Mouse (Mus musculus) liver, embryonic 13.5 days (tissue): ENCODE measurements around the gene Map2. TPM values are rescaled to one million over a fixed set of nuclear protein-coding genes. Genes with fewer than 3 reads are reported as not detected.

Source experiments
- ATAC-seq: fragments of 200-750 bp; cut with Nextera tagmentation; 2 replicates; pipeline ENCODE4 v1.8.0; 2017; ENCODE audit warnings: low read depth, mild to moderate bottlenecking, moderate number of reproducible peaks, moderate library complexity
- DNase-seq: peaks from one replicate; pipeline ENCODE4 v3.0.0; 2022
- H3K27ac ChIP-seq: fragments of 300-500 bp; sonication (generic); 2 replicates; pipeline ENCODE4 v1.5.1; 2015; ENCODE audit warnings: moderate library complexity, mild to moderate bottlenecking, inconsistent platforms
- H3K27me3 ChIP-seq: fragments of 300-500 bp; sonication (generic); 2 replicates; pipeline ENCODE4 v1.6.1; 2015; ENCODE audit warnings: mild to moderate bottlenecking, inconsistent platforms
- H3K36me3 ChIP-seq: fragments of 300-500 bp; sonication (generic); 2 replicates; pipeline ENCODE4 v1.6.1; 2015; ENCODE audit warnings: mild to moderate bottlenecking, inconsistent platforms
- H3K4me1 ChIP-seq: fragments of 300-500 bp; sonication (generic); replicated peaks from 2 replicates; pipeline ENCODE4 v1.6.1; 2015; ENCODE audit warnings: inconsistent platforms
- H3K4me2 ChIP-seq: fragments of 300-500 bp; sonication (generic); 2 replicates; pipeline ENCODE4 v1.6.1; 2015; ENCODE audit warnings: inconsistent platforms, mild to moderate bottlenecking, moderate library complexity
- H3K4me3 ChIP-seq: fragments of 300-500 bp; sonication (generic); replicated peaks from 2 replicates; pipeline ENCODE4 v1.5.1; 2015; ENCODE audit warnings: mild to moderate bottlenecking, inconsistent platforms
- H3K9ac ChIP-seq: fragments of 300-500 bp; sonication (generic); 2 replicates; pipeline ENCODE4 v1.6.1; 2015; ENCODE audit warnings: mild to moderate bottlenecking, inconsistent platforms
- H3K9me3 ChIP-seq: fragments of 300-500 bp; sonication (generic); replicated peaks from 2 replicates; pipeline ENCODE4 v1.6.1; 2016; ENCODE audit warnings: inconsistent platforms
- WGBS: fragments of 180-500 bp; shearing (Covaris S2); methylation state at CpG from one replicate; pipeline ENCODE4 v1.1.7; 2015; ENCODE audit not compliant: insufficient replicate concordance; 5-methylcytosine and 5-hydroxymethylcytosine counted together
- polyA plus RNA-seq: library from polyadenylated mRNA; unstranded; fragments of >200 nt; fragmentation: Nextera tagmentation; extraction: Ambion mirVana; gene quantifications from 2 replicates; pipeline ENCODE4 v1.2.1, GENCODE M21; 2015

Gene Map2
- polyA plus RNA-seq, 1 experiment from 2014 or later, result 0.91 TPM

GRCm38 (mm10) chr1:66468704-66469020, 293.6 kb downstream of the Map2 start:
- Histone ChIP-seq H3K27ac (no peak overlapping the region), H3K4me3 (no peak overlapping the region), H3K36me3 (no peaks in the 10 kb centered on the region), H3K27me3 (peaks cover 24% of the 10 kb centered on the region), H3K4me2 (peak overlapping the region; percentile 60; the same call in 1 of the 2 replicates), H3K9me3 (no peaks in the 10 kb centered on the region), H3K4me1 (no peaks in the 10 kb centered on the region), H3K9ac (no peak overlapping the region)
- DNase-seq, result no peak
- 15% methylated on average over 3 of the region's 3 CpGs for WGBS
- ATAC-seq, result no peak

- Histone ChIP-seq H3K4me3 (no peak overlapping the region), H3K36me3 (no peaks in the 10 kb centered on the region), H3K4me1 (no peaks in the 10 kb centered on the region), H3K9ac (no peak overlapping the region), H3K27me3 (no peaks in the 10 kb centered on the region), H3K4me2 (no peak overlapping the region), H3K27ac (no peak overlapping the region), H3K9me3 (no peaks in the 10 kb centered on the region)
- DNase-seq (no peak), ATAC-seq (no peak)
- 78% methylated on average over 3 of the region's 3 CpGs for WGBS
Measured at GRCm38 (mm10) chr1:66482751-66483150, 307.7 kb downstream of the Map2 start.

Other genes starting within 250 kb of the Map2 start
- gene Crygf, start 248.8 kb upstream of the Map2 start, polyA plus RNA-seq, result not detected in 2 replicates